Mouse (Mus musculus) cerebellum, adult 2 months (tissue): ENCODE measurements around the gene Egfl8. TPM values are rescaled to one million over a fixed set of nuclear protein-coding genes. Genes with fewer than 3 reads are reported as not detected.

Experiments
- DNase-seq, 2 experiments: peaks; one replicate each; pipeline ENCODE4 v3.0.0; 2021
- H3K27ac ChIP-seq: fragments of 200-500 bp; 2 replicates; pipeline ENCODE4 v1.5.1; 2012; ENCODE audit warnings: low read length, control low read depth, inconsistent platforms; ENCODE audit not compliant: insufficient read depth
- H3K27me3 ChIP-seq: fragments of 200-500 bp; 2 replicates; pipeline ENCODE4 v1.6.1; 2012; ENCODE audit warnings: inconsistent platforms, mild to moderate bottlenecking, low read length, moderate library complexity; ENCODE audit not compliant: control insufficient read depth, insufficient read depth
- H3K4me1 ChIP-seq: fragments of 200-500 bp; 2 replicates; pipeline ENCODE4 v1.6.1; 2011; ENCODE audit warnings: low read length; ENCODE audit not compliant: control insufficient read depth, insufficient read depth
- H3K4me3 ChIP-seq: fragments of 200-500 bp; replicated peaks from 2 replicates; pipeline ENCODE3; 2011; ENCODE audit warnings: mild to moderate bottlenecking, low read depth, low read length, control low read depth; ENCODE audit not compliant: insufficient read depth
- CTCF ChIP-seq: fragments of 200-500 bp; IDR thresholded peaks from 2 replicates; pipeline ENCODE4 v1.5.1; 2011; ENCODE audit warnings: low read depth, mild to moderate bottlenecking, control low read depth, low read length, moderate library complexity, borderline replicate concordance; ENCODE audit not compliant: insufficient read depth
- POLR2A ChIP-seq: fragments of 200-500 bp; IDR thresholded peaks from 2 replicates; pipeline ENCODE4 v1.6.1; 2011; ENCODE audit warnings: low read length, control low read depth, borderline replicate concordance; ENCODE audit not compliant: insufficient read depth
- WGBS: fragments of 180-500 bp; shearing (Covaris S2); methylation state at CpG from one replicate; pipeline ENCODE4 v1.1.7; 2018; 5-methylcytosine and 5-hydroxymethylcytosine counted together
- polyA plus RNA-seq: library from polyadenylated mRNA; depleted of rRNA; stranded (reverse); fragments of >200 nt; gene quantifications from 2 replicates; pipeline ENCODE4 v1.2.3, GENCODE M21; 2012

Egfl8 gene
- polyA plus RNA-seq, 1 experiment, result 7.4 TPM

DNA sequence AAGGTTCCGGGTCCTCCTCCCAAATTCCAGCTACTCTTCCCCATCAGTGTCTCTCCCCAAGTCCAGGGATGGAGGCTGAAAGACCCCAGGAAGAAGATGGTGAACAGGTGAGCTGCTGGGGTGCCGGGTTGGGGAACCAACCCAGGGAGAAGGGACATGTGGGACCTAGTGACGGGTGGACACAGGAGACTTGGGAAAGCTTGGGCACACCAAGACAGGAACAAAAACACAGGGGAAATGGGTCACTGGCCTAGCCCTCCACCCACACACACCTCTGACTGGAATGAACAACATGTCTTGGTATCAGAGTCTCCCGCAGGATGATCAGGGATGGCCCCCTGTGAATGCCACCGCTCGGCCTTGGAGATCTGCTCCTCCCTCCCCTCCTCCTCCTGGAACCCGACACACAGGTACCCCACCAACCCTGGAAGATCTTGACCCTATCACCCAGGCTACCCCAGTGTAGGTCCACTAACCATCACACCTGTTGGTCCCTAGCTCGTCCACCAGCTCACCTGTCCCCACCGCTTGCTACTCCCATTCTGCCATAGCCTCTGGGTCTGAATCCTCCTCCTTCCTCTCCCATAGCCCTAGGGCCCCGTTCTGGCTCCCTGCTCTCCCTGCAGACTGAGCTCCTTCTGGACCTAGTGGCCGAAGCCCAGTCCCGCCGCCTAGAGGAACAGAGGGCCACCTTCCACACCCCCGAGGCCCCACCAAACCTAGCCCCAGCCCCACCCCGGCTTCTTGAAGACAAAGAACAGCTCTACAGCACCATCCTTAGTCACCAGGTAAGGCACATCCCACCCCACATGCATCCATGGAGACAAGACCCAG lies 25.4 kb downstream of the Egfl8 start:
- H3K27ac ChIP-seq, result peak overlapping the region; percentile 99; the same call in 1 of the 2 replicates
- DNase-seq, result peak; percentile 13 to 25
- no peaks in the 10 kb centered on the region for H3K27me3 ChIP-seq
- no peak overlapping the region for H3K4me3 ChIP-seq
- TF ChIP-seq CTCF (no peak), POLR2A (no peak)
- peaks cover 23% of the 10 kb centered on the region for H3K4me1 ChIP-seq
- 67% methylated on average over 15 of the region's 15 CpGs for WGBS

DNA sequence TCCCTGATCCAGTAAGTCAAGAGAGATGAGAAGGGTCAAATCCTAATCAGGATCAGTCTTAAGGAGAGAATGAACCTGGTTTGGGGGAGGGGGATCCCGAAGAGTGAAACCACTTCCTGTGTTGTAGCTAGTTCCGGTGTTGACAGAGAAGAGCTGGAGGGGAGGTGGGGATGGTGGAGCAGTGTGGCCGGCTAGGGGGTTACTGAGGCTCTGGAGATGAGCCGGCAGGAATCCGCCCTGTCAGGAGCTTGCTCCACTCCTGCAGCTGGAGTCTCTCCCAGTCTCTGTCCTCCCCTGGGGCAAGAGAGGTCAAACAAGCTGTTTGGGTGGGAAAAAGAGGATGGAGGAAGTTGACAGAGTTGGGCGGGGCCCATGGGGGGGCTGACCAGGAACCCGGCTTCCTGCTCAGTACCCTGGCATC lies 26.1 kb downstream of the Egfl8 start, which contains the start of gene Gpsm3:
TSS of gene Gpsm3 (plus strand) at position 126 of the 421 bp plus-strand sequence.
- Histone ChIP-seq H3K4me1 (peaks cover 23% of the 10 kb centered on the region), H3K27ac (no peak within 1 kb of the TSS), H3K27me3 (no peaks in the 10 kb centered on the region), H3K4me3 (no peak within 1 kb of the TSS)
- WGBS, result 42% methylated on average over 7 of the region's 7 CpGs
- TF ChIP-seq POLR2A (no peak), CTCF (no peak)
- DNase-seq, result peak in 1 of 2 experiments; percentile 21

GRCm38 (mm10) chr17:34589206-34589605 lies 26.6 kb downstream of the Egfl8 start:
- TF ChIP-seq POLR2A, result no peak
- TF ChIP-seq CTCF, result no peak
- H3K27me3 ChIP-seq, result no peaks in the 10 kb centered on the region
- no peak overlapping the region for H3K27ac ChIP-seq
- peaks cover 23% of the 10 kb centered on the region for H3K4me1 ChIP-seq
- no peak overlapping the region for H3K4me3 ChIP-seq
- DNase-seq, result no peak
- WGBS, result 59% methylated on average over 7 of the region's 7 CpGs

DNA sequence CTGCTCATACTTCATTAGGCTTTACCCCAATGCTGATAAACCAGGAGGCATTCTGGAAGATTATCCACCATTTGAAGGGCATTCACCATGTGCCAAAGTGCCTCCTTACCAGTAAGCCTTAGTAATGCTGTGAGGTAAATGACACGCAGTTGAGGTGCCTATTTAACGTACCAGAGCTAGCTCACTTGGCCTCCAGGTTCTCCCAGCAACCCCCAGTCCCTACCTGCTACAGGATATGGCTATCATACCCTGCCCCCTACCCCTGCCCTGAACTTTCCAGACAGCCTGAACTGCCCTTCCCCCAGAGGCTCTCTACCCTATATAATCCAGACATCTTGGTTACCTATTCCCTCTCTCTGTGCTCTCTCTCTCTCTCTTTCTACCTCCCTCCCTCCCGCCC lies 27.0 kb downstream of the Egfl8 start:
- Histone ChIP-seq H3K4me1 (peaks cover 23% of the 10 kb centered on the region), H3K27me3 (no peaks in the 10 kb centered on the region), H3K27ac (no peak overlapping the region), H3K4me3 (no peak overlapping the region)
- WGBS, result 93% methylated on average over 3 of the region's 3 CpGs
- DNase-seq, result peak in 1 of 2 experiments; percentile 18
- TF ChIP-seq CTCF, result no peak
- no peak for TF ChIP-seq POLR2A

- WGBS, result 1% methylated on average over 19 of the region's 19 CpGs
- Histone ChIP-seq H3K4me1 (peaks cover 23% of the 10 kb centered on the region; the same call in 1 of the 2 replicates), H3K27me3 (no peaks in the 10 kb centered on the region), H3K27ac (peak overlapping the region; percentile 93), H3K4me3 (peak overlapping the region; percentile 78)
- TF ChIP-seq POLR2A, result no peak
- TF ChIP-seq CTCF, result no peak
- no peak for DNase-seq
These were observed 28.0 kb downstream of the Egfl8 start for GRCm38 (mm10) chr17:34587814-34588213.

DNA sequence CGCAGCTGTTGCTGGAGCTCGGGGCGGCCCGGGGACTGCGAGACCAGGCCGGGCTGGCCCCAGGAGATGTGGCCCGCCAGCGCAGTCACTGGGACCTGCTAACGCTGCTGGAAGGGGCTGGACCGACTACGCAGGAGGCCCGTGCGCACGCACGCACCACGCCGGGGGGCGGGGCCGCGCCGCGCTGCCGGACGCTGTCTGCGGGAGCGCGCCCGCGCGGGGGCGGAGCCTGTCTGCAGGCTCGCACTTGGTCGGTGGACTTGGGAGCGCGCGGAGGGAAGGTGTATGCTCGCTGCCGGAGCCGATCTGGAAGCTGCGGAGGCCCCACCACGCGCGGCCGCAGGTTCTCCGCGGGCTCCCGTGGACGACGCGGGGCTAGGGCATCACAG lies 28.4 kb downstream of the Egfl8 start:
- H3K27ac ChIP-seq, result peak overlapping the region; percentile 93
- peak overlapping the region; percentile 78 for H3K4me3 ChIP-seq
- peaks cover 23% of the 10 kb centered on the region; the same call in 1 of the 2 replicates for H3K4me1 ChIP-seq
- DNase-seq, result peak; percentile 98
- TF ChIP-seq CTCF (no peak), POLR2A (peak; percentile 97)
- no peaks in the 10 kb centered on the region for H3K27me3 ChIP-seq
- WGBS, result under 1% methylated on average over 50 of the region's 50 CpGs

- WGBS, result under 1% methylated on average over 38 of the region's 38 CpGs
- H3K27me3 ChIP-seq, result no peaks in the 10 kb centered on the region
These were observed 28.9 kb downstream of the Egfl8 start for GRCm38 (mm10) chr17:34586796-34587422.

More at GRCm38 (mm10) chr17:34586796-34587422, 28.9 kb downstream of the Egfl8 start:
- peak; percentile 89 to 91 for DNase-seq
- Histone ChIP-seq H3K4me1 (peaks cover 23% of the 10 kb centered on the region; the same call in 1 of the 2 replicates), H3K27ac (peak overlapping the region; percentile 81), H3K4me3 (peak overlapping the region; percentile 71)
- TF ChIP-seq POLR2A, result no peak
